Mouse (Mus musculus) stomach, postnatal 0 days (tissue): ENCODE results near the gene Zfhx3. TPM values are rescaled to one million over a fixed set of nuclear protein-coding genes. Genes with fewer than 3 reads are reported as not detected.

ENCODE experiments used
- ATAC-seq: fragments of 200-750 bp; cut with Nextera tagmentation; 2 replicates; pipeline ENCODE4 v1.8.0; 2017; ENCODE audit not compliant: low FRiP score, low TSS enrichment
- DNase-seq: peaks from one replicate; pipeline ENCODE4 v3.0.0-alpha.2; 2016; ENCODE audit warnings: low spot score
- H3K27ac ChIP-seq: fragments of 300-500 bp; sonication (generic); replicated peaks from 2 replicates; pipeline ENCODE4 v1.5.1; 2014; ENCODE audit warnings: mild to moderate bottlenecking, control low read depth
- H3K27me3 ChIP-seq: fragments of 300-500 bp; sonication (generic); 2 replicates; pipeline ENCODE4 v1.6.1; 2014; ENCODE audit warnings: low read length; ENCODE audit not compliant: control insufficient read depth, insufficient read depth
- H3K36me3 ChIP-seq: fragments of 300-500 bp; sonication (generic); 2 replicates; pipeline ENCODE4 v1.6.1; 2014; ENCODE audit warnings: low read length, mixed read lengths; ENCODE audit not compliant: control insufficient read depth, insufficient read depth
- H3K4me1 ChIP-seq: fragments of 300-500 bp; sonication (generic); replicated peaks from 2 replicates; pipeline ENCODE4 v1.6.1; 2014; ENCODE audit warnings: antibody characterized with exemption; ENCODE audit not compliant: control insufficient read depth, insufficient read depth
- H3K4me2 ChIP-seq: fragments of 300-500 bp; sonication (generic); replicated peaks from 2 replicates; pipeline ENCODE4 v1.6.1; 2014; ENCODE audit warnings: low read depth, mild to moderate bottlenecking, control low read depth, moderate library complexity
- H3K4me3 ChIP-seq: fragments of 300-500 bp; sonication (generic); 2 replicates; pipeline ENCODE4 v1.5.1; 2014; ENCODE audit warnings: low read depth, low read length, control low read depth
- H3K9ac ChIP-seq: fragments of 300-500 bp; sonication (generic); 2 replicates; pipeline ENCODE4 v1.6.1; 2014; ENCODE audit warnings: mild to moderate bottlenecking, low read length, control low read depth, mixed read lengths
- H3K9me3 ChIP-seq: fragments of 300-500 bp; sonication (generic); 2 replicates; pipeline ENCODE4 v1.6.1; 2016; ENCODE audit warnings: low read length; ENCODE audit not compliant: control insufficient read depth
- CTCF ChIP-seq: IDR thresholded peaks from 2 replicates; pipeline ENCODE4 v1.5.1; 2016; ENCODE audit warnings: antibody characterized with exemption, low read depth, mild to moderate bottlenecking, moderate library complexity
- EP300 ChIP-seq: optimal IDR thresholded peaks from 2 replicates; pipeline ENCODE3; 2016; ENCODE audit warnings: antibody characterized with exemption
- WGBS: fragments of 180-500 bp; shearing (Covaris S2); extraction: QIAGEN DNeasy Blood & Tissue Kit; methylation state at CpG from one replicate; pipeline ENCODE4 v1.1.7; 2014; 5-methylcytosine and 5-hydroxymethylcytosine counted together
- polyA plus RNA-seq: library from polyadenylated mRNA; unstranded; fragments of >200 nt; fragmentation: Nextera tagmentation; extraction: Ambion mirVana; gene quantifications from 2 replicates; pipeline ENCODE4 v1.2.1, GENCODE M21; 2015

Zfhx3 gene
- polyA plus RNA-seq, 1 experiment from 2014 or later, result 4.6 TPM

GRCm38 (mm10) chr8:108760745-108761144 is 818.3 kb downstream of the Zfhx3 start:
- peaks cover 13% of the 10 kb centered on the region for H3K4me1 ChIP-seq
- TF ChIP-seq CTCF, result no peak
- no peak for TF ChIP-seq EP300
- no peak for ATAC-seq

GRCm38 (mm10) chr8:108762567-108762966 is 820.1 kb downstream of the Zfhx3 start:
- Histone ChIP-seq H3K4me3 (no peak overlapping the region), H3K4me1 (peaks cover 13% of the 10 kb centered on the region), H3K9ac (no peak overlapping the region), H3K27me3 (no peaks in the 10 kb centered on the region), H3K4me2 (no peak overlapping the region), H3K36me3 (no peaks in the 10 kb centered on the region), H3K27ac (no peak overlapping the region), H3K9me3 (no peaks in the 10 kb centered on the region)
- ATAC-seq (no peak), DNase-seq (no peak)
- TF ChIP-seq EP300 (no peak), CTCF (no peak)
- 48% methylated on average over 7 of the region's 7 CpGs for WGBS

More at GRCm38 (mm10) chr8:108760745-108761144, 818.3 kb downstream of the Zfhx3 start:
- no peaks in the 10 kb centered on the region for H3K9me3 ChIP-seq
- H3K27ac ChIP-seq, result no peak overlapping the region
- no peak overlapping the region for H3K4me3 ChIP-seq
- no peaks in the 10 kb centered on the region for H3K27me3 ChIP-seq
- 75% methylated on average over 10 of the region's 10 CpGs for WGBS
- H3K36me3 ChIP-seq, result no peaks in the 10 kb centered on the region
- H3K9ac ChIP-seq, result no peak overlapping the region
- no peak overlapping the region for H3K4me2 ChIP-seq
- DNase-seq, result no peak

- no peaks in the 10 kb centered on the region for H3K9me3 ChIP-seq
- 44% methylated on average over 19 of the region's 19 CpGs for WGBS
- H3K9ac ChIP-seq, result no peak overlapping the region
- H3K36me3 ChIP-seq, result no peaks in the 10 kb centered on the region
- no peak overlapping the region for H3K4me3 ChIP-seq
- DNase-seq, result no peak
- peak overlapping the region; percentile 70 for H3K27ac ChIP-seq
- H3K4me2 ChIP-seq, result 0 out of 2 replicates have a peak overlapping the region, but pooled peaks have one; percentile 5
- no peak for TF ChIP-seq CTCF
- no peak for TF ChIP-seq EP300
- ATAC-seq, result peak; percentile 62
- H3K4me1 ChIP-seq, result peaks cover 13% of the 10 kb centered on the region
- H3K27me3 ChIP-seq, result no peaks in the 10 kb centered on the region
Observed at GRCm38 (mm10) chr8:108764403-108765194, 822.2 kb downstream of the Zfhx3 start.

GRCm38 (mm10) chr8:108766102-108766501 is 823.7 kb downstream of the Zfhx3 start:
- ATAC-seq (peak; percentile 17; the same call in 1 of the 2 replicates), DNase-seq (no peak)
- Histone ChIP-seq H3K27ac (0 out of 2 replicates have a peak overlapping the region, but pooled peaks have one; percentile 9), H3K4me2 (no peak overlapping the region), H3K9me3 (no peaks in the 10 kb centered on the region), H3K4me1 (peaks cover 13% of the 10 kb centered on the region), H3K9ac (no peak overlapping the region), H3K36me3 (no peaks in the 10 kb centered on the region), H3K27me3 (no peaks in the 10 kb centered on the region), H3K4me3 (no peak overlapping the region)
- WGBS, result 61% methylated on average over 6 of the region's 6 CpGs
- TF ChIP-seq EP300 (no peak), CTCF (peak; percentile 49)

GRCm38 (mm10) chr8:108768051-108768450 is 825.6 kb downstream of the Zfhx3 start:
- H3K4me1 ChIP-seq, result peaks cover 10% of the 10 kb centered on the region
- no peaks in the 10 kb centered on the region for H3K9me3 ChIP-seq
- 50% methylated on average over 7 of the region's 7 CpGs for WGBS
- no peaks in the 10 kb centered on the region for H3K27me3 ChIP-seq
- no peaks in the 10 kb centered on the region for H3K36me3 ChIP-seq
- DNase-seq, result no peak
- no peak overlapping the region for H3K4me3 ChIP-seq
- no peak overlapping the region for H3K27ac ChIP-seq
- no peak overlapping the region for H3K9ac ChIP-seq
- TF ChIP-seq EP300, result no peak
- TF ChIP-seq CTCF, result no peak
- ATAC-seq, result no peak
- H3K4me2 ChIP-seq, result no peak overlapping the region

- TF ChIP-seq EP300 (no peak), CTCF (no peak)
- DNase-seq (no peak), ATAC-seq (no peak)
- Histone ChIP-seq H3K9ac (no peak overlapping the region), H3K4me2 (no peak overlapping the region), H3K9me3 (no peaks in the 10 kb centered on the region), H3K4me1 (peaks cover 1% of the 10 kb centered on the region), H3K36me3 (no peaks in the 10 kb centered on the region), H3K4me3 (no peak overlapping the region), H3K27ac (no peak overlapping the region), H3K27me3 (no peaks in the 10 kb centered on the region)
- 73% methylated on average over 4 of the region's 4 CpGs for WGBS
Observed at GRCm38 (mm10) chr8:108770334-108770733, 827.9 kb downstream of the Zfhx3 start.
